Mouse (Mus musculus) heart, adult 2 months (tissue): ENCODE measurements around the gene Tbc1d22a. TPM values are rescaled to one million over a fixed set of nuclear protein-coding genes. Genes with fewer than 3 reads are reported as not detected.
A peak's percentile ranks its signal among the peaks of the same experiment; 100 is the strongest.

Experiments used
- DNase-seq, 2 experiments: peaks; one replicate each; pipeline ENCODE4 v3.0.0; 2021
- H3K27ac ChIP-seq: fragments of 200-600 bp; 2 replicates; pipeline ENCODE4 v1.8.1; 2022
- H3K27me3 ChIP-seq: fragments of 200-500 bp; 2 replicates; pipeline ENCODE4 v1.6.1; 2012; ENCODE audit warnings: mild to moderate bottlenecking, low read length, inconsistent platforms, mixed read lengths; ENCODE audit not compliant: control insufficient read depth, insufficient read depth
- H3K36me3 ChIP-seq: fragments of 200-500 bp; 2 replicates; pipeline ENCODE4 v1.6.1; 2012; ENCODE audit warnings: low read length, inconsistent platforms; ENCODE audit not compliant: control insufficient read depth, insufficient read depth
- H3K4me1 ChIP-seq: fragments of 200-500 bp; 2 replicates; pipeline ENCODE4 v1.6.1; 2011; ENCODE audit warnings: low read length; ENCODE audit not compliant: control insufficient read depth, insufficient read depth
- H3K4me3 ChIP-seq: fragments of 200-600 bp; 2 replicates; pipeline ENCODE4 v1.8.1; 2022
- H3K79me2 ChIP-seq: fragments of 200-500 bp; replicated peaks from 2 replicates; pipeline ENCODE4 v1.6.1; 2012; ENCODE audit warnings: mild to moderate bottlenecking, inconsistent platforms, low read length, moderate library complexity, mixed read lengths; ENCODE audit not compliant: control insufficient read depth, insufficient read depth
- H3K9ac ChIP-seq: fragments of 200-500 bp; 2 replicates; pipeline ENCODE4 v1.6.1; 2012; ENCODE audit warnings: low read depth, mild to moderate bottlenecking, control low read depth, inconsistent platforms, low read length, mixed read lengths
- CTCF ChIP-seq: fragments of 200-600 bp; IDR thresholded peaks from 2 replicates; pipeline ENCODE4 v1.8.1; 2022; ENCODE audit warnings: antibody characterized with exemption, mild to moderate bottlenecking, moderate library complexity
- EP300 ChIP-seq: fragments of 200-500 bp; IDR thresholded peaks from 2 replicates; pipeline ENCODE4 v1.6.1; 2011; ENCODE audit warnings: low read depth, low read length, control low read depth; ENCODE audit not compliant: insufficient read depth
- POLR2A ChIP-seq: fragments of 200-500 bp; IDR thresholded peaks from 2 replicates; pipeline ENCODE4 v1.6.1; 2011; ENCODE audit warnings: mild to moderate bottlenecking, low read depth, low read length, control low read depth; ENCODE audit not compliant: insufficient read depth
- WGBS: fragments of 180-500 bp; shearing (Covaris S2); methylation state at CpG from one replicate; pipeline ENCODE4 v1.1.7; 2018; 5-methylcytosine and 5-hydroxymethylcytosine counted together
- intact Hi-C: fragments of 180-260 bp; cut with DNase I; formaldehyde crosslinking; loops from one replicate; pipeline ENCODE4 v1.15.1; 2025
- polyA plus RNA-seq: library from polyadenylated mRNA; depleted of rRNA; stranded (reverse); fragments of >200 nt; gene quantifications from 2 replicates; pipeline ENCODE4 v1.2.3, GENCODE M21; 2012
- total RNA-seq, 2 experiments: library from RNA; stranded (reverse); gene quantifications; 2 replicates each; pipeline ENCODE4 v1.2.3; 2021

The Tbc1d22a gene
- total and polyA plus RNA-seq, 3 experiments: 21.8 to 25.6 (median 23.2) TPM

- Histone ChIP-seq H3K36me3 (no peaks in the 10 kb centered on the region), H3K79me2 (no peaks in the 10 kb centered on the region), H3K4me3 (no peak overlapping the region), H3K27ac (no peak overlapping the region), H3K9ac (no peak overlapping the region), H3K27me3 (no peaks in the 10 kb centered on the region), H3K4me1 (no peaks in the 10 kb centered on the region)
- no peak for DNase-seq
- 83% methylated on average over 10 of the region's 10 CpGs for WGBS
- no peak for TF ChIP-seq EP300
- no peak for TF ChIP-seq CTCF
- no peak for TF ChIP-seq POLR2A
- intact Hi-C loops: no loop called here
Observed at GRCm38 (mm10) chr15:86337726-86338125, 123.5 kb downstream of the Tbc1d22a start.

- Histone ChIP-seq H3K9ac (no peak overlapping the region), H3K27me3 (no peaks in the 10 kb centered on the region), H3K36me3 (no peaks in the 10 kb centered on the region), H3K27ac (no peak overlapping the region), H3K4me3 (no peak overlapping the region), H3K4me1 (no peaks in the 10 kb centered on the region), H3K79me2 (no peaks in the 10 kb centered on the region)
- no peak for TF ChIP-seq CTCF
- TF ChIP-seq EP300: no peak
- TF ChIP-seq POLR2A: no peak
- DNase-seq: no peak
- 97% methylated on average over 2 of the region's 2 CpGs for WGBS
- intact Hi-C loops: no loop called here
Observed at GRCm38 (mm10) chr15:86339736-86340135, 125.5 kb downstream of the Tbc1d22a start.

GRCm38 (mm10) chr15:86340766-86341165 is 126.5 kb downstream of the Tbc1d22a start:
- no peak overlapping the region for H3K4me3 ChIP-seq
- H3K4me1 ChIP-seq: no peaks in the 10 kb centered on the region
- no peaks in the 10 kb centered on the region for H3K36me3 ChIP-seq
- no peak overlapping the region for H3K27ac ChIP-seq
- no peaks in the 10 kb centered on the region for H3K79me2 ChIP-seq
- H3K9ac ChIP-seq: no peak overlapping the region
- intact Hi-C loops: no loop called here
- no peak for DNase-seq
- TF ChIP-seq EP300 (no peak), CTCF (no peak), POLR2A (no peak)
- 81% methylated on average over 6 of the region's 6 CpGs for WGBS
- H3K27me3 ChIP-seq: no peaks in the 10 kb centered on the region

- Histone ChIP-seq H3K36me3 (no peaks in the 10 kb centered on the region), H3K4me1 (no peaks in the 10 kb centered on the region), H3K79me2 (no peaks in the 10 kb centered on the region), H3K27me3 (no peaks in the 10 kb centered on the region), H3K4me3 (no peak overlapping the region), H3K27ac (no peak overlapping the region), H3K9ac (no peak overlapping the region)
- intact Hi-C loops: no loop called here
- TF ChIP-seq CTCF (no peak), EP300 (no peak), POLR2A (no peak)
- 82% methylated on average over 8 of the region's 8 CpGs for WGBS
- peak in 1 of 2 experiments; percentile 14 for DNase-seq
Observed at GRCm38 (mm10) chr15:86342637-86343375, 128.5 kb downstream of the Tbc1d22a start.

GRCm38 (mm10) chr15:86344906-86345331 is 130.7 kb downstream of the Tbc1d22a start:
- Histone ChIP-seq H3K27me3 (no peaks in the 10 kb centered on the region), H3K79me2 (no peaks in the 10 kb centered on the region), H3K4me1 (no peaks in the 10 kb centered on the region), H3K4me3 (no peak overlapping the region), H3K9ac (no peak overlapping the region), H3K27ac (no peak overlapping the region), H3K36me3 (no peaks in the 10 kb centered on the region)
- DNase-seq: no peak
- 80% methylated on average over 8 of the region's 8 CpGs for WGBS
- intact Hi-C loops: no loop called here
- no peak for TF ChIP-seq CTCF

- Histone ChIP-seq H3K27ac (no peak overlapping the region), H3K79me2 (no peaks in the 10 kb centered on the region), H3K4me1 (no peaks in the 10 kb centered on the region), H3K27me3 (no peaks in the 10 kb centered on the region), H3K9ac (no peak overlapping the region), H3K4me3 (no peak overlapping the region), H3K36me3 (no peaks in the 10 kb centered on the region)
- 65% methylated on average over 9 of the region's 9 CpGs for WGBS
- intact Hi-C loops: no loop called here
- DNase-seq: no peak
- TF ChIP-seq CTCF (no peak), POLR2A (no peak), EP300 (no peak)
Observed at GRCm38 (mm10) chr15:86345907-86346306, 131.6 kb downstream of the Tbc1d22a start.
